Mouse (Mus musculus) adrenal gland, adult (tissue): ENCODE results near the gene Olfr1370.
"Not testable (repeated sequence)": the region's sequence is repeated elsewhere in the genome, so short reads cannot be mapped to it uniquely, and the experiment has no call there.

Source experiments
- DNase-seq, 2 experiments: peaks; one replicate each; pipeline ENCODE4 v3.0.0; 2022 to 2023; ENCODE audit warnings: low spot score in 1 of 2; ENCODE audit not compliant: inconsistent age in 2 of 2

Gene Olfr1370

DNA sequence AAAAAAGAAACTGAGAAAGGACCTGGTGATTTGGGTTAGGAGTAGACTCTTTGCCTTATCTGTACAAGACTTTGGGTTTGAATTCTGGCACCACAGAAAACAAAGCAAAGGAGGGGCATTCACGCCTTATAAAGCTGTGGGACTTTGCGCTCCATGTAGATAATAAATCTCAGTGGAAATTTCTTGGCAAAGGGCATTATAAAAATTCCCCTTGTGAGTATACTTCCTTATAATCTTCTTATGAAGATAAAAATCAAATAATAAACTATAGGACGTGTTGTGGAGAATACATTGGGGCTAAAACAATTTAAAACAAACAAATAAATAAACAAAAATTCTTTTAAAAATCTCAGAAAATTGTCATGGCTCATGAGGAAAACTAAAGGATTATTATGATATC is at the start of gene Olfr1370:
Gene Olfr1370 (minus strand): TSS at position 101 of the 400 bp plus-strand sequence.
- DNase-seq = no peak

DNA sequence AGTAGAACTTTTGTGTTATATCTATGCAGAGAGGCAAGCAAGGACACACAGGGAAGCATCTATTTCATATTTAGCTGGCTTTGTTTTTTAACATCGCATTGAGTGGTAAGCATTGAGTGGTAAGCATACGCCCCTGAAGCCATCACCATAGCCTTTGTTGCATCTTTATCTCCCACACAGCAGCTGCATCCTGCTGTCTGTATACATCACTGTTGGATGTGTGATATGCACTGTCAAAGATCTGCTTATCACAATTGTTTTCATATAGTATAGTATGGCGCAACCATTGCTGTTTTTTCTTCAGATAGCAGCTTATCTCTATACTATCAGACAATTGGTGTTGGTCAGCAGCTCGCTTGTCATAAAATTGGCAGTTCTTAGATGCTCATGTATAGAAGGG is 39.4 kb upstream of the Olfr1370 start:
- no peak for DNase-seq

DNA sequence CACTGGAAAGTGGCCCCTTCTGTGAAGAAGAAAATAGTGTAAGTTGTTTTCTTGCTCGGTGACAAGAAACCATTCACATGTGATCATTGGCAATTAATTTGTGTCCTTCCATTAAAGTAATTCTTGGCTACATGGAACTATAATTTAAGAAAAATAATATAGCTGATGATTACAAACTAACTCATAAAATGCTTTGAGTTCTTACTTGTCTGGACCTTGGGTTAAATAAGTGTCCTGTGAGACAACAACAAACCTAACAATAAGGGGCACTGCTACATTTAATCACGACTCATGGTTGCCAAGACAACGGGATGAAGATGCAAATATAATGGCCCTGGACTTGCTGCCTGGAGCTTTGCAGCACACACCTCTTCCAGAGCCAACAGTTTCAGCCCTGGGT is 36.4 kb upstream of the Olfr1370 start, which contains the start of gene Olfr1369-ps1:
Gene Olfr1369-ps1 (plus strand): TSS at position 301 of the 400 bp plus-strand sequence.
- DNase-seq = not testable (repeated sequence)

DNA sequence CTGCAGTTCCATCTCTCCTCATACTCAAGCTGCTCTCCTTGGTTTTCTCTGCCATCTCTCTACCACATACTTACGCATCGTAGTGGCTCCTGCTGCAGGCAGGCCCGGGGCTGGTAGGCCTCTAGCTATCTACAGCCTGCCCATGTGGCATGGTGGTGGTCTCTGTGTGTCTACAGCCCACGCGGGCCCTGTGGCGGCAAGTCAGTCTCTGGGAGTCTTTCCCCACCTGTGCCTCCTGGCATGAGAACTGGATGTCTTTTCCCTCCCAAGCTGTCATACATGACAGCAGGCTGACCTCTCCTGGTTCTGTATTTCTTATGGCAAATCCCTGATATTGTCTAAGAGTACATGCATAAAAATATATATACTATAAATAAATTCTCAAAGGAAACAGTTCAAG is 35.7 kb upstream of the Olfr1370 start:
- no peak for DNase-seq

DNA sequence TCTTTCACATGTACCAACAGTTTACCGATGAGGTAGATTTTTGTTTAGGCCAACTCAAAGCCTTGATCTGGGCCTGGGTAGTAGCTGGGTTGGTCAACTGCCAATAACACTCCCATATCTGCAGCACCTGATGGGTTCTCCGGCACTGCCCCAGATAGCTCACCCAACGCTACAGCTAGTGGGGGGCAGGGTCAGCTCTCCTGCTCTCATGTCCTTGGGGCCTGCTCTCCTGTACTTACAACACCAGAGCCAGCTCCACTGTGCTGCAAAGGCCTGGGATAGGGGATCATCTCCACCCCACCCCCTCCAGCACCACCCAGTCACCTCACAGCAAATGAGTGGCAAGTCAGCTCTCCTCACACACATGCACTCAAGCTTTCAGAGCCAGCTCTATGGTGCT is 35.0 kb upstream of the Olfr1370 start:
- DNase-seq = no peak

DNA sequence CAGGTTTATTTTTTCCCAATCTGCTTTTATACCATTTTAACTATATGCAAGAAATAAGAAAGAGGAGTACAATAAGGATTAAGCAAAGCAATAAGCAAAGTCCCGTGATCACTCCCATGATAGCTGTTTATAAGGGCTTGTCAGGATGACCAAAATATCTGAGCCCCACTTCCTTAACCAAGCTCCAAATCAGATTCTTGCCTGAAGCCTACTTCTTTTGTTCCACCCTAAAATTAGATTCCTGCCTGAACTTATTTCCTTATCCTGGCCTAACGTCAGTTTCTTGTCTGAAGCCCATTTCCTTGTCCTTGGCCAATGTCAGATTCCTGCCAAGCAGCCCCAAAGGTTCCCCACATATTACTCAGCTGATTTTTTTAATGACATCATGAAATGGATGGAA is 7.9 kb upstream of the Olfr1370 start:
- DNase-seq = no peak

DNA sequence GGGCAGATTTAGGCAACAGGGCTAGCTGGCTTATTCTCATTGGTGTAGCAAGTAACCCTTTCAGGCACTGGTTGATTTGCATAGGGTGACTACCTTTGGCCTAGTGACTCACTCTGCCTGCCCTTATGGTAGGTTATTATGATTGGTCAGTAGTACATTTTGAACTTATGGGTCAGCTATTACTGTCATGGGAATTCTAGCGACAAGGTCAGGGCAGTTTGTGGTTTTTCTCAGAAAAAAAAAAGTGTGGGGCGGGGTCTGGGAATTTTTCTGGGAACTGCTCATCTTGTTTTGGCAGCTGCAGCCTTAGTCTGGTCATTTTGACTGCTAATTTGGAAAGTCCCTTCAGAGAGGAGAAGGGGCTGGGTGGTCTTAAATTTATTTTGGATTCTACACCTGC is 8.7 kb downstream of the Olfr1370 start:
- no peak for DNase-seq

DNA sequence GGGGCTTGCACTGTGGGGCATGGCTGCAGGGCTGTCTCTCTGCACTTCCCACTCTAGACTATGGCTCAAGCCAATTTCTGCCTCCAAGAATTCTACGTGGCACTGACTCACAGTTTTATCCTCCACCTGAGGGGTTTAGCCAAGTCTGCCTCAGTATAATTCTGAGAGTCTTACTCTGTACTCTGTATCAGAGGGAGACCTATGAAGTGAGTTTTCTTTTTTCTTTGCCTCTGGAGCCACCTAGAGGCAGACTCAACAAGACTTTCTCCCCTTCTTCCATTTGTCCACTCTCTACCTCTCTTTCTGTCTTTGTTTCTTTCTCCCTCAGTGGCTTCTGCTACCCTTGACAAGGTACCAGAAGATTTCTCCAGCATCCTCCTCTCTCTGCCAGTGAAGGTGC is 24.6 kb downstream of the Olfr1370 start:
- DNase-seq = peak in 1 of 2 experiments; percentile 21

DNA sequence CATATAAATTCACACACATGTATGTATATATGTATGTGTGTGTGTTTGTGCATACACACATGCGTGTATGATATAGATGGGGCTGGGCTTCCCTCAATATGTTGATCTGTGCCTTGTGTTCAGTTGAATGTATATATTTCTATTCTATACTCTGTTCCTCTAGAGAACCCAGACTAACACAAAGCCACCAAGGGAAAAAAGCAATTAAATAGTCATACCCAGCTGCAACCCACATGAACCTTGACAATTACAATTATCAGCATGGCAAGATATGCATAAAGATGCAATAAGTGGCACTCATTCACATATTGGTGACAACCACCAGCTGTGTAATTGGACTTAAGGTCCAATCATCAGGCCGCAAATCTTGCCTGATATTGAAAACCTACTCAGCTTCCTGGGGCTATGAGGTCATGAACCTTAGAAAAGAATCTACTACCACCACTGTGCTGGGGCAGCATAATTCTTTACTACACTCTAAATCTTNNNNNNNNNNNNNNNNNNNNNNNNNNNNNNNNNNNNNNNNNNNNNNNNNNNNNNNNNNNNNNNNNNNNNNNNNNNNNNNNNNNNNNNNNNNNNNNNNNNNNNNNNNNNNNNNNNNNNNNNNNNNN is 34.1 kb downstream of the Olfr1370 start:
- no peak for DNase-seq

DNA sequence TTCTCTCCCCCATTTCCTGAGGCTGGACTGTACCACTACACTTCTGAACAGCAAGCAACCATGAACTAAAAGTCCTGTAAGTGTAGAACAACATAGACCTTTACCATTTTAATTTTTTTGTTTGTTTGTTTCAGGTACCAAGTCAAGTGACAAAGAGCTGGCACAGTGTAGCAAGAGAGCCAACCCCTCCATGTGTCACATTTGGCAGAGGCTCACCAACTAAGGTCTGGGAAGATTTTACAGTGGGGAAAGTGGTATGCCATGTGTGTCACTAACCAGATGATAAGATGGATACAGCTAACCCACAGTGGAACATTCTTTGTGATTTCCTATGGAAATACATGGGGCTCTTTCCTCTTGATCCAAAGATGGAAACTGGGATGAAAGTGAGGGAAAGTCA is 38.8 kb downstream of the Olfr1370 start:
- DNase-seq = no peak

DNA sequence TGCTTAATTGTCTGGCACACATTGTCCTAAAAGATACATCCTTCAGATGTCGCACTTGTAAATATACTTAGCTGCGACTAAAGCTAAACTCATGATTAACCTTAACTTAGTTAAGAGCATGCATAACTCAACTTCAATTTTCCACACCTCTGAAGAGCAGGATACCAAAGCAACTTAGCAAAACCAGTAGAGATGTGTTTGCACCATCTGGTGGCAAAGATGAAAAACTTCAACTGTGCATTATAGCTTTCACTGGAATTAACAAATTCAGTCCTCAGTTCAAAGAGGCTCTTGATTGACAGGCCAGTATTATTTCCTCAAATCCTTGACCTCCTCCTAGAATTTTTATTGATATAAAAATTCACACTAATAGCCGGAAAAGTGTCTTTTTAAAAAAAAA is 39.7 kb downstream of the Olfr1370 start:
- no peak for DNase-seq

DNA sequence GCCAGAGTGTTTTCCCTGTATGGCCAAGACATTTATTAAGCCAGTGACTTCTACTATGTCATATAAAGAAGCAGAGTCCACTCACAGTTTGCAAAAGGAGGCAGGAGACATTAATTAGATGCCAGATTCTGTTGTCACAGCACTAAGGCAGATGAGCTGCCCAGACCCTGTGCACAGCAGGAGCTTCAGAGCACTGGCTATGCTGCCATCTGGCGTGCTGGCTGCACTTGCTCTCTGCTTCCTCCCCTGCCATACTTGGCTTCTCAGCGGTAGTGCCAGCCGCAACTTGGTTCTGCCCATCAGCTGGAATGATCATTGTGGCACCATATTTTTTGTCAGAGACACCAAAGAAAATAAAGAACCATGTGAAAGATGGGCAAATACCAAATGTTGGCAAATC is 41.6 kb downstream of the Olfr1370 start:
- DNase-seq = no peak

DNA sequence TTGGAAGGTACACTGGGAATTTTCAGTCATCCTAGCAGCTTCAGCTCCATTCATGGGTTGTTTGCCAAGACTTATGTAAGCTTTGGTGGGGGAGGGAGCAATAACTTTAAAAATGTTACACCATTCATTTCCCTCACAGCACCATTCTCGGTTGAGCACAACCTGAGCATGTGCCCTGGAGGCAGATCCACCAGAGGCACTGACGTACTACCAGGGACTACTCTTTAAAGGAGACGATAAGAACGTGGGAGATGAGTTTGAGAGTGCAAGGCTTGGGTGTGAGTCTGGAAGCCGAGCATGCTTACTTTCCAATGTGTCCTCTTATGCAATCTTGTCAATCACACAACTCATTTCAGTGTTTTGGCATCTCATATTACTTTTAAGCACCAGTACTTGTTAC is 49.9 kb downstream of the Olfr1370 start:
- DNase-seq = peak in 1 of 2 experiments; percentile 35
